Mouse (Mus musculus): ENCODE measurements at regions not wholly inside any gene's neighbourhood (a gene's known extent, or its start where the extent isn't known, plus 50 kb on each side); places are given as distances from the start of the nearest gene placed in this dataset.

DNA sequence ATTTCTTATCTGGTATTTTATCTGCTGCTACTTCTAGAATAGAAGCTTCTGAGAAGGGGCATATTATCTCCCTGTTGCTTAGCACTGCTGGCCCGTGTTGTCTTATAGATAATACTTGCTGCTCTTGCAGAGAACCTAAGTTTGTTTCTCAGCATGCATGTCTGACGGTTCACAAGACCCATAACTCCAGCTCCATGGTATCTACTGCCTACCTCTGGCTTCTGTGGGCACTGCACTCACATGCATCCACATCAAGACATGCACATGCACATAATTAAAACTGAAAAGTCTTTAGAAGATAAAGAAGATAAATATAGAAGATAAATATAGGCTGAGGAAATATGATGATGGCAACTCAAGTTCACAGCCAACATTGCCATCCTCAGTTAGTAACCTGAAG is 667.8 kb upstream of the Tmem132c start:
- Histone ChIP-seq H3K4me2 (no peak overlapping the region), H3K9ac (no peak overlapping the region), H3K36me3 (no peaks in the 10 kb centered on the region), H3K27me3 (no peaks in the 10 kb centered on the region), H3K27ac (no peak overlapping the region), H3K9me3 (replicated peaks) (peaks cover 14% of the 10 kb centered on the region; the same call in 1 of the 2 replicates), H3K4me1 (replicated peaks) (no peaks in the 10 kb centered on the region), H3K4me3 (replicated peaks) (no peak overlapping the region)
- ATAC-seq (ENCODE audit: low read depth) = no peak
- DNase-seq = no peak
- 42% methylated on average over 2 of the region's 2 CpGs for WGBS (ENCODE audit: insufficient replicate concordance)

DNA sequence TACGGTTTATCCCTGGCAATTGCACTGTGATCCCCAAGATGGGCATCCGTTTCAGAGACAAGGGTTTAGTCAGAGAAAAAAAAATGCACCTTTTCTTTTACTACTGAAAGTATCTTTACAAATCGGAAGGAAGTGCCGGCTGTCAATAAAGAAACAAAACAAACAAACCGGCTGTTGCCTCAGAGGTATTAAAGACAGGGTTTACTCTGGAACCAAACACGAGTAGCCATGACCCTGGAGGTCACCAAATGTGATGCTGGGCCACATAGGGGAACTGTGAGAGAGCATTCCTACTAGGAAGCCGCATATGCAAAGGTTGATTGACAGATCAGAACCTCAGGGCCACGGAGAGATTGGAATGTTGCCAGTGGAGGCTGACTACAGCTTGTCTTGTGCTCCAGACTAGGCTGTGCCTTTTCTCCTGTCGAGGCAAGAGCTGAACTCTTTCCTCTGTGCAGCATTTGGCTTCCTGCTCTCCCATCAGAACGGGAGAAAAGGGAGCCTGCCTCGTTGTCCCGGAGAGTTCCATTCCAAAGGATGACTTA is 643.8 kb upstream of the Tmem132c start:
- Histone ChIP-seq H3K4me1 (replicated peaks) (no peaks in the 10 kb centered on the region), H3K9ac (no peak overlapping the region), H3K27ac (no peak overlapping the region), H3K27me3 (no peaks in the 10 kb centered on the region), H3K36me3 (no peaks in the 10 kb centered on the region), H3K9me3 (replicated peaks) (peaks cover 15% of the 10 kb centered on the region; the same call in 1 of the 2 replicates), H3K4me2 (no peak overlapping the region), H3K4me3 (replicated peaks) (no peak overlapping the region)
- DNase-seq = no peak
- no peak for ATAC-seq (ENCODE audit: low read depth)
- WGBS (ENCODE audit: insufficient replicate concordance) = 53% methylated on average over 12 of the region's 12 CpGs

DNA sequence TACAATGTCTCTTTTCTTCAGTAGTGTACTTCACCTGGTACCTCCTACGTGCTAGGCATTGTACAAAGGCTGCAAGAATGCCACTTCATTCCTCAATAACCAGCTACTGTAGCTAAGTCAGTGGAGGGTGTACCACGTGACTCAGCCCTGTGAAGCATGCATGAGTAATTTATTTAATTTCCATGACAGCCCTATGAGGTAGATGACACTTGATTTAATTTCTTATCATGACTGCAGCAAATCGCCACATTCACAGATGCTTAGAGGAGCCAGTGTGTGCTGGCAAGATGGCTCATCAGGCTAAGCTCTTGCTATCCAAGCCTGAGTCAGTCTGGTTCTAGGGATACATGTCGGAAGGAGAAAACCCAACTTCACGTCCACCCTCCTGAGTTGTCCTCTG is 642.0 kb upstream of the Tmem132c start:
- WGBS (ENCODE audit: insufficient replicate concordance) = 66% methylated on average over 5 of the region's 5 CpGs
- no peak overlapping the region for H3K4me2 ChIP-seq
- no peak for ATAC-seq (ENCODE audit: low read depth)
- H3K4me1 ChIP-seq (replicated peaks) = no peaks in the 10 kb centered on the region
- peaks cover 15% of the 10 kb centered on the region; the same call in 1 of the 2 replicates for H3K9me3 ChIP-seq (replicated peaks)
- no peaks in the 10 kb centered on the region for H3K27me3 ChIP-seq
- H3K9ac ChIP-seq = no peak overlapping the region
- H3K4me3 ChIP-seq (replicated peaks) = no peak overlapping the region
- no peak overlapping the region for H3K27ac ChIP-seq
- DNase-seq = no peak
- H3K36me3 ChIP-seq = no peaks in the 10 kb centered on the region

DNA sequence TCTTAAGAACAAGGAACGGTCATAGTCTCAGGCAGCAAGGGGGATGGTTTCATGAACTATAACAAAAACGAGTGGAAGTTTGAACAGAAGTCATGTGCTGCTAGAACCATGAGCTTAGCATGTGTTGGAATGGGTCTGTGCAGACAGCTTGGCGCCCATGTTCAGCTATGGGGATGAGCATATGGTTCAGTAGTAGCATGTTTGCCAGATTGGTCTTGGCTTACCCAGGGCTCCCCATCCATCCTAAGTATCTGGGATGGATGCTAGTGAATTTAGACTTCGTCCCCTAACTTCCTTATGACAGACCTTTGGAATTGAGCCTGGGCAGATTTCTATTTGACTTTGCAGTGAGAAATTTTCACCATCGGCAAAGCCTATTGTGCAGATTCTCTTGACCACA is 634.9 kb upstream of the Tmem132c start:
- Histone ChIP-seq H3K4me3 (replicated peaks) (no peak overlapping the region), H3K27me3 (no peaks in the 10 kb centered on the region), H3K36me3 (no peaks in the 10 kb centered on the region), H3K4me2 (no peak overlapping the region), H3K9me3 (replicated peaks) (0 out of 2 replicates have a peak, but pooled peaks cover 4% of the 10 kb centered on the region), H3K9ac (no peak overlapping the region), H3K27ac (no peak overlapping the region), H3K4me1 (replicated peaks) (no peaks in the 10 kb centered on the region)
- DNase-seq (no peak), ATAC-seq (ENCODE audit: low read depth) (no peak)
- 50% methylated on average over 5 of the region's 5 CpGs for WGBS (ENCODE audit: insufficient replicate concordance)

GRCm38 (mm10) chr5:126612571-126612970 is 629.0 kb upstream of the Tmem132c start:
- ATAC-seq (ENCODE audit: low read depth) (no peak), DNase-seq (no peak)
- no peak overlapping the region for H3K9ac ChIP-seq
- H3K27me3 ChIP-seq = no peaks in the 10 kb centered on the region
- H3K36me3 ChIP-seq = no peaks in the 10 kb centered on the region
- no peak overlapping the region for H3K4me2 ChIP-seq
- no peak overlapping the region for H3K27ac ChIP-seq
- 0 out of 2 replicates have a peak, but pooled peaks cover 4% of the 10 kb centered on the region for H3K9me3 ChIP-seq (replicated peaks)
- no peak overlapping the region for H3K4me3 ChIP-seq (replicated peaks)
- 66% methylated on average over 4 of the region's 4 CpGs for WGBS (ENCODE audit: insufficient replicate concordance)
- H3K4me1 ChIP-seq (replicated peaks) = no peaks in the 10 kb centered on the region

- Histone ChIP-seq H3K36me3 (no peaks in the 10 kb centered on the region), H3K27ac (no peak overlapping the region), H3K27me3 (no peaks in the 10 kb centered on the region), H3K4me3 (replicated peaks) (no peak overlapping the region), H3K4me2 (no peak overlapping the region), H3K9ac (no peak overlapping the region), H3K4me1 (replicated peaks) (no peaks in the 10 kb centered on the region), H3K9me3 (replicated peaks) (0 out of 2 replicates have a peak, but pooled peaks cover 10% of the 10 kb centered on the region)
- DNase-seq (no peak), ATAC-seq (ENCODE audit: low read depth) (no peak)
- WGBS (ENCODE audit: insufficient replicate concordance) = 55% methylated on average over 6 of the region's 6 CpGs
Observed at GRCm38 (mm10) chr5:126622551-126622950, 619.1 kb upstream of the Tmem132c start.

DNA sequence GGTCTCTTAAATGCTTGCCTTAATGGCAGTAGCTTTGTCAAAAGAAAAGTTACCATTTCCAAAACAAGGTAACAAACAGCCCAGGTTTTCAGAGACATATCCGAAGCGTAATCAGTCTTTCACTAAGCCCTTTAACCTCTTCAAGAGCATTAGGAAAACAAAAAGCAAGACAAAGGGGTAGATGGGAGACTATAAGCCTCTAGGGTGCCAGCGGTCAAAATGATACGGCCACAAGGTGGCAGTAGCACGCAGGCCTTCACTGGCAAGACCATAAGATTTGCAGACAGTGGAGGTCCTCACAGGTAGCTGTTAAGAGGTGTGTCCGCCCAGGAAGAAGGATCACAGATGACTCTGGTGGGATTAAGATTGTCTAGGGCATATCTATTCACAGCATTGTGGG is 618.4 kb upstream of the Tmem132c start:
- 12% methylated on average over 6 of the region's 6 CpGs for WGBS (ENCODE audit: insufficient replicate concordance)
- no peak for DNase-seq
- no peak overlapping the region for H3K9ac ChIP-seq
- H3K4me3 ChIP-seq (replicated peaks) = no peak overlapping the region
- H3K27ac ChIP-seq = no peak overlapping the region
- H3K4me1 ChIP-seq (replicated peaks) = no peaks in the 10 kb centered on the region
- H3K27me3 ChIP-seq = no peaks in the 10 kb centered on the region
- 0 out of 2 replicates have a peak, but pooled peaks cover 10% of the 10 kb centered on the region for H3K9me3 ChIP-seq (replicated peaks)
- no peak overlapping the region for H3K4me2 ChIP-seq
- no peaks in the 10 kb centered on the region for H3K36me3 ChIP-seq
- no peak for ATAC-seq (ENCODE audit: low read depth)

DNA sequence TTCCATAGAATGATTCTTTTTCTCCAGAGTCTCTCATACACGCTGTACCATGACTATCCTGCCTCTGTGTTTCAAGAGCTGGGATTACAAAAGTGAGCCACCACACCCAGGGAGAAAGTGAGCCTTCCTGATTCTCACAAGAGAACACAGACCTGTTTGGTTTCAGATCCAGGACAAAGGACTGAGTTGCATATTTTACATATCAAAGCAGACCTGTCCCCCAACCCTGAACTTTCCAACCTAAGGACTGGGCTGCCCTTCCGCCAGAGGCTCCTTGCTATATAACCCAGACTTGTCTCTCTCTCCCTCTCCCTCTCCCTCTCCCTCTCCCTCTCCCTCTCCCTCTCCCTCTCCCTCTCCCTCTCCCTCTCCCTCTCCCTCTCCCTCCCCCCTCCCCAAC is 611.8 kb upstream of the Tmem132c start:
- Histone ChIP-seq H3K4me1 (replicated peaks) (no peaks in the 10 kb centered on the region), H3K36me3 (no peaks in the 10 kb centered on the region), H3K4me2 (no peak overlapping the region), H3K27ac (no peak overlapping the region), H3K9ac (no peak overlapping the region), H3K9me3 (replicated peaks) (no peaks in the 10 kb centered on the region), H3K4me3 (replicated peaks) (no peak overlapping the region), H3K27me3 (no peaks in the 10 kb centered on the region)
- DNase-seq (no peak), ATAC-seq (ENCODE audit: low read depth) (no peak)
- WGBS (ENCODE audit: insufficient replicate concordance) = 30% methylated on average over 2 of the region's 2 CpGs

GRCm38 (mm10) chr5:126650415-126650814 is 591.2 kb upstream of the Tmem132c start:
- Histone ChIP-seq H3K9ac (no peak overlapping the region), H3K27me3 (no peaks in the 10 kb centered on the region), H3K36me3 (no peaks in the 10 kb centered on the region), H3K4me2 (no peak overlapping the region), H3K4me3 (replicated peaks) (no peak overlapping the region), H3K27ac (no peak overlapping the region), H3K4me1 (replicated peaks) (no peaks in the 10 kb centered on the region), H3K9me3 (replicated peaks) (no peaks in the 10 kb centered on the region)
- ATAC-seq (ENCODE audit: low read depth) = no peak
- 56% methylated on average over 7 of the region's 7 CpGs for WGBS (ENCODE audit: insufficient replicate concordance)
- no peak for DNase-seq

DNA sequence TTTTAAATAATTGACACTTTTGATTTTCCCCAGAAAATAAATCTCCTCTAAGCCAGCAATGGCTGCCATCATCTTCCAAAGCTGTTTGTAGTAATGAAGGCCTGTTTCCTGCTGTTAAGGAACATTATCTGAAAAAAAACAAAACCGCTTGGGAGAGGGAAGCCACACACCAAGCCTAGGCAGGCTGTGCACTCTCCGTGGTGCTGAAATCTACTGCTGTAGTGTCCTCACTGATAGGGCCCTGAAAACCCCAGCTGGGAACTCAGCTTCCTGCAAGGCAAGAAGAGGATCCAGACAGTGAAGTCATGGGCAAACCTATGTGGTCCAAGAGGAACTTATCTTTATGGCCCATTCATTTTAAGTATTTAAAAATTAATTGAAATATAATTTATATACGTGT is 590.2 kb upstream of the Tmem132c start:
- DNase-seq = no peak
- no peaks in the 10 kb centered on the region for H3K27me3 ChIP-seq
- ATAC-seq (ENCODE audit: low read depth) = no peak
- no peak overlapping the region for H3K4me3 ChIP-seq (replicated peaks)
- no peaks in the 10 kb centered on the region for H3K4me1 ChIP-seq (replicated peaks)
- 15% methylated on average over 3 of the region's 3 CpGs for whole genome bisulfite sequencing (ENCODE audit: insufficient replicate concordance)
- no peaks in the 10 kb centered on the region for H3K9me3 ChIP-seq (replicated peaks)
- no peak overlapping the region for H3K4me2 ChIP-seq
- no peak overlapping the region for H3K9ac ChIP-seq
- H3K27ac ChIP-seq = no peak overlapping the region
- H3K36me3 ChIP-seq = no peaks in the 10 kb centered on the region

DNA sequence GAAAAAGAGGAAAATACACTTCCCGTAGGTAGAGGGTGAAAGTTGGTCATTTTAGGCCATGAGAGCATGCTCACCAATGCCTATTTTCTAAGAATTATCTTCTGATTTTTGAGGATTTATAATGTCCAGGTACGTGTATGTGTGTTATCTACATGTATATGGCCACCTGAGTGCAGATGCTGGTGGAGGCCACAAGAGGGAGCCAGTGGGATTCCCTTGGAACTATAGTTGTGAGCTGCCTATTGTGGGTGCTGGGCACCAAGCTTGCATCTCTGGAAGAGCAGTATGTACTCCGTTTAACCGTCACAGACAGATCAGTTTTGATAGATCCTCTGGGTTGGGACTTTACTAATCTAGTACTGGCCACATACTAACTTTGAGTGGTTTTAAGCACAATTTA is 579.0 kb upstream of the Tmem132c start:
- ATAC-seq (ENCODE audit: low read depth) (no peak), DNase-seq (no peak)
- Histone ChIP-seq H3K27ac (no peak overlapping the region), H3K4me2 (no peak overlapping the region), H3K36me3 (no peaks in the 10 kb centered on the region), H3K9me3 (replicated peaks) (no peaks in the 10 kb centered on the region; the same call in none of the 2 replicates), H3K4me1 (replicated peaks) (no peaks in the 10 kb centered on the region), H3K27me3 (no peaks in the 10 kb centered on the region), H3K4me3 (replicated peaks) (no peak overlapping the region), H3K9ac (no peak overlapping the region)
- 67% methylated on average over 4 of the region's 4 CpGs for WGBS (ENCODE audit: insufficient replicate concordance)

DNA sequence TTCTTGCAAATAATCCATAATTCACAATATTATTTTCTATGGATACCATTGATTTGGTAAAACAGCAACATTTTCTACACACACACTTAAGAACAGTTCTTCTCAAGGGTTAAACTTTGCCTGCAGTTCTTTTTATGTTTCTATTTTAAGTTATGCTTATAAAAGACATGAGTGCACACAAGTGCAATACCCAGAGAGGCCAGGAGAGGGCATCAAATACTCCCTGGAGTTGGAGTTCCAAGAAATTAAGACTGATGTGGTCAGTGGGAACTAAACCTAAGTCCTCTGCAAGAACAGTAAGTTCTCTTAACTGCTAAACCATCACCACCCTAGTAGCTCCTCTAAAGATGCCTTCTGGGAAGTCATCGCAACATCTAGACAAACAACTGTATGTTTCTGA is 570.5 kb upstream of the Tmem132c start:
- no peak for DNase-seq
- WGBS (ENCODE audit: insufficient replicate concordance) = 71% methylated on average over 1 of the region's 1 CpGs
- no peak overlapping the region for H3K9ac ChIP-seq
- H3K27ac ChIP-seq = no peak overlapping the region
- no peak overlapping the region for H3K4me3 ChIP-seq (replicated peaks)
- H3K27me3 ChIP-seq = no peaks in the 10 kb centered on the region
- H3K9me3 ChIP-seq (replicated peaks) = peaks cover 4% of the 10 kb centered on the region; the same call in 1 of the 2 replicates
- no peak for ATAC-seq (ENCODE audit: low read depth)
- no peaks in the 10 kb centered on the region for H3K4me1 ChIP-seq (replicated peaks)
- no peak overlapping the region for H3K4me2 ChIP-seq
- no peaks in the 10 kb centered on the region for H3K36me3 ChIP-seq

Data from liver, embryonic 13.5 days (tissue).